ENCODE assay signal across 10 mouse cellular contexts in genomic region chr12:108494011-108494541, GRCm38 (mm10).
A peak's percentile ranks its signal among the peaks of the same experiment; 100 is the strongest.
DNase-seq lines count a peak whose midpoint lies in the region; TF ChIP-seq lines count a peak whose summit lies in the region.
"Had no signal": no experiment of that assay in that cellular context is flagged by ENCODE, and none has a peak within 500 bp of the region (broad histone marks: within the 10 kb centered on the region; RNA-seq: fewer than 3 reads in every experiment).

No protein-coding gene starts in this region.

- no peaks in the 10 kb centered on the region for H3K36me3 ChIP-seq in thymus, adult 2 months (ENCODE audit: control insufficient read depth, insufficient read depth, low read length)

- no peaks in the 10 kb centered on the region for H3K4me1 ChIP-seq in thymus, adult 2 months (replicated peaks; ENCODE audit: control insufficient read depth, insufficient read depth, low read length)
- H3K4me1 ChIP-seq in lung, adult 2 months (ENCODE audit: control insufficient read depth, insufficient read depth, low read length) = 0 out of 2 replicates have a peak, but pooled peaks cover 2% of the 10 kb centered on the region

- H3K4me3 ChIP-seq in thymus, adult 2 months (ENCODE audit: control insufficient read depth, insufficient read depth, low read length) = no peak overlapping the region
- no peak overlapping the region for H3K4me3 ChIP-seq in lung, adult 2 months (replicated peaks; ENCODE audit: extremely low read depth, low read depth, low read length)
- H3K4me3 ChIP-seq: erythroblast, embryonic 14.5 days; myocyte had no signal

- DNase-seq in thymus, adult 2 months = peak; percentile 18
- no peak for DNase-seq in thymus, adult 18-20 months
- DNase-seq in cerebellum, adult 8-10 months = peak; percentile 65
- peak; percentile 27 to 54 for DNase-seq in heart, adult 9 months (ENCODE audit: low spot score in 2 of 2)
- peak; percentile 75 for DNase-seq in kidney, adult 9 months
- DNase-seq in lung, adult 2 months = peak; percentile 26
- DNase-seq in retina, embryonic 14.5 days (ENCODE audit: low spot score) = peak; percentile 88
- DNase-seq in spleen, adult 18-20 months = no peak

- no peak for TF ChIP-seq CTCF in thymus, adult 2 months (IDR thresholded peaks at IDR 0.05; ENCODE audit: borderline replicate concordance, control insufficient read depth, extremely low read depth, insufficient read depth, low read length, poor library complexity)
- TF ChIP-seq CTCF in lung, adult 2 months (IDR thresholded peaks at IDR 0.05; ENCODE audit: insufficient read depth, low read length) = peak; percentile 27; the same call in 1 of the 2 replicates

- TF ChIP-seq POLR2A in thymus, adult 2 months (IDR thresholded peaks at IDR 0.05; ENCODE audit: control insufficient read depth, extremely low read depth, insufficient read depth, low read length, poor library complexity) = no peak
- TF ChIP-seq POLR2A in lung, adult 2 months (IDR thresholded peaks at IDR 0.05; ENCODE audit: borderline replicate concordance, extremely low read depth, low read depth, low read length) = no peak

- no peaks in the 10 kb centered on the region for H3K27me3 ChIP-seq in thymus, adult 2 months (ENCODE audit: control insufficient read depth, insufficient read depth, low read length)

- no peak overlapping the region for H3K27ac ChIP-seq in thymus, adult 2 months (ENCODE audit: control insufficient read depth, insufficient read depth, low read length)

- WGBS in thymus, adult 2 months = 25% methylated on average over 4 of the region's 4 CpGs
- 26% methylated on average over 4 of the region's 4 CpGs for WGBS in lung, adult 2 months

Comparison
In these comparisons a context has a peak if more than half of its experiments do, and no peak if none do; other contexts are left out.
1. DNase-seq: peak in thymus, adult 2 months (single experiment), cerebellum, adult 8-10 months (single experiment), heart, adult 9 months (2 of 2), kidney, adult 9 months (single experiment), lung, adult 2 months (single experiment) and retina, embryonic 14.5 days (single experiment); none in thymus, adult 18-20 months (0 of 2) and spleen, adult 18-20 months (0 of 2).